Mouse (Mus musculus) adrenal gland, adult (tissue): ENCODE results near the gene Tfr2.
A peak's percentile ranks its signal among the peaks of the same experiment; 100 is the strongest.
"Not testable (repeated sequence)": the region's sequence is repeated elsewhere in the genome, so short reads cannot be mapped to it uniquely, and the experiment has no call there.

ENCODE experiments used
- DNase-seq, 2 experiments: peaks; one replicate each; pipeline ENCODE4 v3.0.0; 2022 to 2023; ENCODE audit warnings: low spot score in 1 of 2; ENCODE audit not compliant: inconsistent age in 2 of 2

Tfr2 gene

GRCm38 (mm10) chr5:137613550-137613949 lies 43.9 kb downstream of the Tfr2 start, which contains the start of gene Pcolce:
Gene Pcolce (minus strand): TSS chr5:137613784.
- peak; percentile 88 to 90 for DNase-seq

GRCm38 (mm10) chr5:137614921-137615320 lies 45.3 kb downstream of the Tfr2 start:
- not testable (repeated sequence) for DNase-seq

DNA sequence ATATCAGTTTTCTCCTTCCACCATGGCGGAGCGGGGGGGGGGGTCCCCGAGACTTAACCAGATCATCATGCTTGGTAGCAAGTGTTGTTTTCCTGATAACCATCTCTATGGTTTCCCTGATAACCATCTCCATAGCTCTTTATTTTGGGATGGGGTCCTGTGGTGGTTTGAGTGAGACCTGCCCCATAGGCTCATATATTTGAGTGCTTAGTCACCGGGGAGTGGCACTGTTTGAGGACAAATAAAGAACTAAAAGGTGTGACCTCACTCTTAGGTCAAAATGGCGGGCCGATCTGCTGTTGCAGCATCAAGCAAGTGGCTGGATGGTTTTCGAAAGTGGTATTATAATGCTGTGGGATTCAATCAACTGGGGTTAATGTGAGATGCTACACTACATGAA lies 45.7 kb downstream of the Tfr2 start:
- DNase-seq = no peak

DNA sequence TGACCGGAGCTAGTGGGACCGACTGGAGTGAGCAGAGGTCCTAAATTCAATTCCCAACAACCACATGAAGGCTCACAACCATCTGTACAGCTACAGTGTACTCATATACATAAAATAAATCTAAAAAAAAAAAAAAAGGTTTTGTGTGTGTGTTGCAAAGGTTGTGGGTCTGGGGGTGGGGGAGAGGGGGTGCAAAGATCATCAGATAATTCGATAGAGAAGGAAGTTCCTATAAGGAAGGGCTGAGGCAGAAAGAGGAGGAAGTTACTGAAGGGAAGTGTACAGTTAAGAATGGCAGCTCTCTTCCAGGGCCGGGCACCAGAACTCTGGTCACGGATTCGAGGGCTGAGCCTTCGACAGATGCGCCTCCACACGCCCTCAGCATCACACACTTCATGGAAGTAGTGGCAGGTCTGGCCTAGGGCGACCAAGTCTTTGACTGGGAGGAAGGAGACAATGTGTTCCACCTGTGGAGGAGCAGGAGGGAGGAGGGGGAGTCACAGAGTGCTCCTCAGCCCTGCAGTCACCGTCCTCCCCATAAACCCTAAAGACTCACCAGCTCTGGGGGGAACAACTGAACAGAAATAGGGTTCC lies 54.4 kb downstream of the Tfr2 start:
- DNase-seq = no peak

DNA sequence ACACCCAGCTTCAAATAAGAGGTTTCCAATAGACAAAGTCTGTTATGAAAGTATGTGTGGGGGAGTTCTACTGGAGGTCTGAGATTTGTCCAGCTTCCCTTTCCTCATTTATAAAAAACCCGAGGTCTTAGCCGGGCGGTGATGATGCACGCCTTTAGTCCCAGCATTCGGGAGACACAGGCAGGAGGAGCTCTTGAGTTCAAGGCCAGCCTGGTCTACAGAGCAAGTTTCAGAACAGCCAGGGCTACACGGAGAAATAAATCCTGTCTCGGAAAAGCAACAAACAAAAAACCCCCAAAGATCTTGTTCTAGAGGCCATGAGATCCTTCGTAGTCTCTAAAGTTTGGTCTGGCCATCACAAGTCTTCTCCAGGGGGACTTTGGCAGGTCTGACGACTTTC lies 58.4 kb downstream of the Tfr2 start:
- DNase-seq = peak; percentile 78 to 91

- peak; percentile 99 to 100 for DNase-seq
Measured at GRCm38 (mm10) chr5:137628498-137629305, 59.1 kb downstream of the Tfr2 start, which contains the start of the genes Fbxo24, Lrch4 and Gm20605. Gene Fbxo24 (minus strand): TSS chr5:137629002. Gene Lrch4 (plus strand): TSS chr5:137629121. Gene Gm20605 (plus strand): TSS chr5:137629175.

GRCm38 (mm10) chr5:137629306-137629721 lies 59.7 kb downstream of the Tfr2 start:
- no peak for DNase-seq

- peak in 1 of 2 experiments; percentile 55 for DNase-seq
Measured at GRCm38 (mm10) chr5:137629906-137630545, 60.4 kb downstream of the Tfr2 start.

- peak in 1 of 2 experiments; percentile 58 for DNase-seq
Measured at GRCm38 (mm10) chr5:137630602-137631001, 61.0 kb downstream of the Tfr2 start.

GRCm38 (mm10) chr5:137631171-137631570 lies 61.5 kb downstream of the Tfr2 start:
- no peak for DNase-seq

DNA sequence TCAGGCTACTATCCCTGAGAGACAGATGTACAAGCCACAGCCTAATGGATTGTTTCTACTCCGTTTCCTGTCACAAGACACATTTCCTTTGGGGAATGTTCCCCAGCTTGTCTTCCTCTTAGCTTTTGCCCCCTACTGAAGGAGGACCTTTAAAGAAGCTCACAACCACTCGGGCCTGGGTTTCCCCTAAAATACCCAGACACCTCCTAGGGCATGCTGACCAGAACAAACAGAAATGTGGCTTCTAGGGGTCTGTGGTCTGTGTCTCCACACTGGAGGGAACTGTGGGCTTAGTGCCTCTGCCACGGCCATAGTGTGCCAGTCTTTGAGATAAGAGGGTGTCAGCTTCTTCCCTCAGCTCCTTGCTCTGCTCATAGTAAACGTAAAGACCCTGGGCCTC lies 62.0 kb downstream of the Tfr2 start:
- DNase-seq = no peak

GRCm38 (mm10) chr5:137633397-137634084 lies 63.9 kb downstream of the Tfr2 start:
- no peak for DNase-seq
